Mouse (Mus musculus): ENCODE measurements around the gene Rad9b.
A peak's percentile ranks its signal among the peaks of the same experiment; 100 is the strongest.

- no peak for TF ChIP-seq POLR2A (IDR thresholded peaks at IDR 0.05; ENCODE audit: low read depth, low read length)
- no peak for TF ChIP-seq TBP (conservative IDR thresholded peaks at IDR 0.05; ENCODE audit: low read depth, low read length)
- no peak; the same call in 1 of the 2 replicates for TF ChIP-seq UBTF (IDR thresholded peaks at IDR 0.05; ENCODE audit: low read depth, low read length)
- TF ChIP-seq EP300 (IDR thresholded peaks at IDR 0.05; ENCODE audit: low read length): no peak
- TF ChIP-seq TCF12 (IDR thresholded peaks at IDR 0.05; ENCODE audit: low read depth, low read length): peak; percentile 26; the same call in 1 of the 2 replicates
- no peak for TF ChIP-seq POLR2AphosphoS2 (IDR thresholded peaks at IDR 0.05; ENCODE audit: low read depth, low read length)
- TF ChIP-seq CTCF (conservative IDR thresholded peaks at IDR 0.05 in 1 of 2, IDR thresholded peaks at IDR 0.05 in 1 of 2; ENCODE audit: low read depth in 2 of 2, low read length in 2 of 2): peak in 1 of 2 experiments; percentile 34; a peak in 2 of 4 replicates
- no peak for TF ChIP-seq CHD2 (IDR thresholded peaks at IDR 0.05; ENCODE audit: low read length)
- no peak for TF ChIP-seq HCFC1 (IDR thresholded peaks at IDR 0.05; ENCODE audit: low read depth, low read length)
- no peak for TF ChIP-seq RAD21 (IDR thresholded peaks at IDR 0.05; ENCODE audit: low read depth, low read length)
- TF ChIP-seq ZKSCAN1 (IDR thresholded peaks at IDR 0.05; ENCODE audit: borderline replicate concordance, low read depth, low read length): no peak
- no peak for TF ChIP-seq RCOR1 (conservative IDR thresholded peaks at IDR 0.05; ENCODE audit: low read depth, low read length)
Observed at GRCm38 (mm10) chr5:122285029-122285766, 68.8 kb downstream of the Rad9b start.
